In the genomic region with DNA sequence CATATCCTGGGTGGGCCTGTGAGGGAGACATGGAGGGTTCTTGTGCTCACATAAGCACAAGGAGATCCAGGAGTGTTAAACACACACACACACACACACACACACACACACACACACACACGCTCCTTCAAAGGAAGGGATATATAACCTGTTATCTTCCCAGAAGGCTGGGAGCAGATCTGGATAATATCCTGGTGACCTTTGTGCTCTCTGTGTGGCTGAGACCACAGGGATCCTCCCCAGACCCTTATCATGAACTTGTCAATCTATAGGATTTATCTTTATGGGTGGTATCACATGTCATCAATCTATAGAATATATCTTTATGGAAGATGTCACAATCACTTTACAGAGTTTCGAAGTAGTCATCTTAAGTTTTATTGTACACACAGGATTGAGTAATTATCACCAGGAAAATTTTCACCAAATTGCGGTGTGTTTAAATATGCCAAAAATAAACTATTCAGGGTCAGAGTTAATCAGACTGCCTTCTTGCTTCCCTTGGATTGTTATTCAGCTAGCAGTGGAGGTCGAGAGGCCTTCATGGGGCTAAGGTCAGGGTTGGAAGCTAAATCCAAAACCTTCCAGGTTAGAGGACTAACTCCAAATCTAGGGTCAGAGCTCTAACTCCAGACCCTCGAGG, we compare ENCODE assay signal across 25 mouse cellular contexts. TPM values are rescaled to one million over a fixed set of nuclear protein-coding genes. Genes with fewer than 3 reads are reported as not detected.
DNase-seq lines count a peak whose midpoint lies in the region; ATAC-seq and TF ChIP-seq lines count a peak whose summit lies in the region.
"Had no signal": no experiment of that assay in that cellular context is flagged by ENCODE, and none has a peak within 500 bp of the region (broad histone marks: within the 10 kb centered on the region; RNA-seq: fewer than 3 reads in every experiment).

No protein-coding gene starts in this region.

- no peak for DNase-seq in stomach, postnatal 0 days (ENCODE audit: low spot score)
- DNase-seq in lung, adult 18-20 months = no peak
- DNase-seq in midbrain, embryonic 11.5 days (ENCODE audit: low spot score, missing footprints) = no peak
- no peak for DNase-seq in Muller cell, postnatal 12 days (ENCODE audit: inconsistent ontology term)
- DNase-seq: adrenal gland, adult 8-10 months; adrenal gland, postnatal 14 days; adrenal gland, postnatal 36 days; cerebellum, adult 18-20 months; cerebellum, adult 8-10 months; cerebellum, adult 9-11 months; cerebellum, postnatal 14 days; cerebellum, postnatal 36 days; embryo, embryonic 11 days had no signal

- H3K27ac ChIP-seq in stomach, embryonic 16.5 days (ENCODE audit: low read length) = 0 out of 2 replicates have a peak overlapping the region, but pooled peaks have one; percentile 2
- H3K27ac ChIP-seq in stomach, postnatal 0 days (replicated peaks) = no peak overlapping the region
- H3K27ac ChIP-seq in intestine, embryonic 15.5 days = peak overlapping the region; percentile 59
- H3K27ac ChIP-seq in intestine, postnatal 0 days (ENCODE audit: low read depth, low read length) = no peak overlapping the region
- no peak overlapping the region for H3K27ac ChIP-seq in midbrain, embryonic 11.5 days (ENCODE audit: low read depth, low read length)
- H3K27ac ChIP-seq: embryonic facial prominence, embryonic 13.5 days; embryonic facial prominence, embryonic 15.5 days; forebrain, embryonic 10.5 days; forebrain, embryonic 12.5 days had no signal

- ATAC-seq in stomach, embryonic 16.5 days (ENCODE audit: insufficient read depth, low FRiP score) = no peak
- ATAC-seq in stomach, postnatal 0 days (ENCODE audit: low FRiP score, low TSS enrichment) = no peak
- peak; percentile 90 for ATAC-seq in intestine, embryonic 15.5 days
- peak; percentile 74 for ATAC-seq in intestine, postnatal 0 days
- ATAC-seq in midbrain, embryonic 11.5 days (ENCODE audit: low FRiP score) = no peak
- ATAC-seq: activated CD4-positive, CD25-positive, alpha-beta regulatory T cell, adult 4 months; forebrain, embryonic 14.5 days; forebrain, embryonic 16.5 days; Patski had no signal

- H3K4me2 ChIP-seq in stomach, embryonic 16.5 days (ENCODE audit: low read depth, low read length) = no peak overlapping the region
- no peak overlapping the region for H3K4me2 ChIP-seq in stomach, postnatal 0 days (replicated peaks; ENCODE audit: low read depth)
- H3K4me2 ChIP-seq in intestine, embryonic 15.5 days (replicated peaks) = no peak overlapping the region
- H3K4me2 ChIP-seq in intestine, postnatal 0 days (replicated peaks; ENCODE audit: low read depth) = no peak overlapping the region
- H3K4me2 ChIP-seq in midbrain, embryonic 11.5 days = no peak overlapping the region
- H3K4me2 ChIP-seq: embryonic facial prominence, embryonic 13.5 days; embryonic facial prominence, embryonic 15.5 days; forebrain, embryonic 12.5 days had no signal

- no peak for TF ChIP-seq CTCF in stomach, postnatal 0 days (IDR thresholded peaks at IDR 0.05; ENCODE audit: low read depth)
- no peak for TF ChIP-seq CTCF in intestine, postnatal 0 days (IDR thresholded peaks at IDR 0.05; ENCODE audit: low read depth)

- peaks cover 13% of the 10 kb centered on the region for H3K36me3 ChIP-seq in stomach, embryonic 16.5 days (ENCODE audit: control insufficient read depth, insufficient read depth, low read length)
- 0 out of 2 replicates have a peak, but pooled peaks cover 4% of the 10 kb centered on the region for H3K36me3 ChIP-seq in stomach, postnatal 0 days (ENCODE audit: control insufficient read depth, insufficient read depth, low read length)
- peaks cover 7% of the 10 kb centered on the region for H3K36me3 ChIP-seq in intestine, embryonic 15.5 days
- peaks cover 72% of the 10 kb centered on the region for H3K36me3 ChIP-seq in intestine, postnatal 0 days (ENCODE audit: control insufficient read depth, insufficient read depth)
- no peaks in the 10 kb centered on the region for H3K36me3 ChIP-seq in midbrain, embryonic 11.5 days (ENCODE audit: control insufficient read depth, insufficient read depth, low read length)
- H3K36me3 ChIP-seq: forebrain, embryonic 10.5 days; forebrain, embryonic 12.5 days had no signal

- 75% methylated on average over 5 of the region's 5 CpGs for WGBS in stomach, embryonic 16.5 days
- WGBS in stomach, postnatal 0 days = 70% methylated on average over 5 of the region's 5 CpGs
- 47% methylated on average over 5 of the region's 5 CpGs for WGBS in intestine, embryonic 15.5 days
- 36% methylated on average over 5 of the region's 5 CpGs for WGBS in intestine, postnatal 0 days
- 85% methylated on average over 5 of the region's 5 CpGs for WGBS in midbrain, embryonic 11.5 days

- no peak for TF ChIP-seq EP300 in stomach, postnatal 0 days (optimal IDR thresholded peaks at IDR 0.05)

- no peak overlapping the region for H3K4me3 ChIP-seq in stomach, embryonic 16.5 days (replicated peaks; ENCODE audit: low read length)
- no peak overlapping the region for H3K4me3 ChIP-seq in stomach, postnatal 0 days (ENCODE audit: low read depth, low read length)
- H3K4me3 ChIP-seq in intestine, embryonic 15.5 days (replicated peaks) = no peak overlapping the region
- H3K4me3 ChIP-seq in intestine, postnatal 0 days (ENCODE audit: low read depth, low read length) = no peak overlapping the region
- no peak overlapping the region for H3K4me3 ChIP-seq in midbrain, embryonic 11.5 days (ENCODE audit: low read depth, low read length)
- H3K4me3 ChIP-seq: embryonic facial prominence, embryonic 13.5 days; embryonic facial prominence, embryonic 15.5 days; erythroblast, embryonic 14.5 days; forebrain, embryonic 10.5 days; forebrain, embryonic 12.5 days had no signal

- no peak overlapping the region for H3K9ac ChIP-seq in stomach, embryonic 16.5 days (ENCODE audit: low read length)
- H3K9ac ChIP-seq in stomach, postnatal 0 days (ENCODE audit: low read length) = no peak overlapping the region
- H3K9ac ChIP-seq in intestine, embryonic 15.5 days = no peak overlapping the region
- H3K9ac ChIP-seq in intestine, postnatal 0 days (ENCODE audit: low read depth, low read length) = no peak overlapping the region
- no peak overlapping the region for H3K9ac ChIP-seq in midbrain, embryonic 11.5 days (ENCODE audit: low read length)
- H3K9ac ChIP-seq: embryonic facial prominence, embryonic 13.5 days; embryonic facial prominence, embryonic 15.5 days; forebrain, embryonic 12.5 days had no signal

- H3K4me1 ChIP-seq in stomach, embryonic 16.5 days (ENCODE audit: control insufficient read depth, insufficient read depth, low read length) = no peaks in the 10 kb centered on the region
- H3K4me1 ChIP-seq in stomach, postnatal 0 days (replicated peaks; ENCODE audit: control insufficient read depth, insufficient read depth) = no peaks in the 10 kb centered on the region
- no peaks in the 10 kb centered on the region for H3K4me1 ChIP-seq in intestine, embryonic 15.5 days (replicated peaks)
- peaks cover 2% of the 10 kb centered on the region; the same call in 1 of the 2 replicates for H3K4me1 ChIP-seq in intestine, postnatal 0 days (replicated peaks; ENCODE audit: control insufficient read depth, insufficient read depth, low read length)
- no peaks in the 10 kb centered on the region for H3K4me1 ChIP-seq in midbrain, embryonic 11.5 days (ENCODE audit: control insufficient read depth, insufficient read depth, low read length)
- H3K4me1 ChIP-seq: embryonic facial prominence, embryonic 13.5 days; embryonic facial prominence, embryonic 15.5 days; forebrain, embryonic 10.5 days; forebrain, embryonic 12.5 days had no signal

- no peaks in the 10 kb centered on the region for H3K9me3 ChIP-seq in stomach, embryonic 16.5 days (replicated peaks; ENCODE audit: control insufficient read depth, low read length)
- H3K9me3 ChIP-seq in stomach, postnatal 0 days (ENCODE audit: control insufficient read depth, low read length) = no peaks in the 10 kb centered on the region
- H3K9me3 ChIP-seq in intestine, embryonic 15.5 days = no peaks in the 10 kb centered on the region
- no peaks in the 10 kb centered on the region for H3K9me3 ChIP-seq in intestine, postnatal 0 days (ENCODE audit: control insufficient read depth)
- no peaks in the 10 kb centered on the region for H3K9me3 ChIP-seq in midbrain, embryonic 11.5 days (ENCODE audit: control insufficient read depth, low read length)
- H3K9me3 ChIP-seq: embryonic facial prominence, embryonic 15.5 days; forebrain, embryonic 10.5 days; forebrain, embryonic 12.5 days had no signal

- H3K27me3 ChIP-seq in stomach, embryonic 16.5 days (ENCODE audit: control insufficient read depth, insufficient read depth, low read length) = no peaks in the 10 kb centered on the region
- H3K27me3 ChIP-seq in stomach, postnatal 0 days (ENCODE audit: control insufficient read depth, insufficient read depth, low read length) = no peaks in the 10 kb centered on the region
- H3K27me3 ChIP-seq in intestine, embryonic 15.5 days (replicated peaks) = no peaks in the 10 kb centered on the region
- no peaks in the 10 kb centered on the region for H3K27me3 ChIP-seq in intestine, postnatal 0 days (replicated peaks; ENCODE audit: control insufficient read depth, insufficient read depth, low read length)
- no peaks in the 10 kb centered on the region for H3K27me3 ChIP-seq in midbrain, embryonic 11.5 days (ENCODE audit: control insufficient read depth, insufficient read depth, low read length)
- H3K27me3 ChIP-seq: embryonic facial prominence, embryonic 13.5 days; embryonic facial prominence, embryonic 15.5 days; forebrain, embryonic 12.5 days; Patski had no signal

RNA-seq across cellular contexts. Expression of a gene that starts 19.8 kb away (rescaled TPM):
- 20.0 and 20.4 TPM in 2 replicates for polyA plus RNA-seq in stomach, embryonic 16.5 days (2015; fragmentation: Nextera tagmentation; extraction: Ambion mirVana)
- polyA plus RNA-seq in stomach, postnatal 0 days (2015; fragmentation: Nextera tagmentation; extraction: Ambion mirVana) = 11.6 and 14.0 TPM in 2 replicates
- polyA plus RNA-seq in intestine, embryonic 15.5 days (2015; fragmentation: Nextera tagmentation; extraction: Ambion mirVana) = 31.2 and 31.7 TPM in 2 replicates
- polyA plus RNA-seq in intestine, postnatal 0 days (2015; fragmentation: Nextera tagmentation; extraction: Ambion mirVana) = 16.1 and 16.7 TPM in 2 replicates
- polyA plus RNA-seq in midbrain, embryonic 11.5 days (2014; fragmentation: Nextera tagmentation; extraction: Ambion mirVana) = 42.4 and 46.3 TPM in 2 replicates

RNA-seq across cellular contexts. Expression of a gene that starts 40.4 kb away (rescaled TPM):
- 146 and 153 TPM in 2 replicates for polyA plus RNA-seq in stomach, embryonic 16.5 days (2015; fragmentation: Nextera tagmentation; extraction: Ambion mirVana)
- polyA plus RNA-seq in stomach, postnatal 0 days (2015; fragmentation: Nextera tagmentation; extraction: Ambion mirVana) = 111 and 114 TPM in 2 replicates
- 345 and 376 TPM in 2 replicates for polyA plus RNA-seq in intestine, embryonic 15.5 days (2015; fragmentation: Nextera tagmentation; extraction: Ambion mirVana)
- polyA plus RNA-seq in intestine, postnatal 0 days (2015; fragmentation: Nextera tagmentation; extraction: Ambion mirVana) = 541 and 578 TPM in 2 replicates
- polyA plus RNA-seq in midbrain, embryonic 11.5 days (2014; fragmentation: Nextera tagmentation; extraction: Ambion mirVana) = 5.4 and 7.0 TPM in 2 replicates
- polyA plus RNA-seq: erythroblast, embryonic 14.5 days had no signal

Comparison
In these comparisons a context has a peak if more than half of its experiments do, and no peak if none do; other contexts are left out.
1. H3K27ac ChIP-seq: peak in stomach, embryonic 16.5 days (single experiment) and intestine, embryonic 15.5 days (single experiment); none in stomach, postnatal 0 days (single experiment), intestine, postnatal 0 days (single experiment) and midbrain, embryonic 11.5 days (single experiment).
2. ATAC-seq: peak in intestine, embryonic 15.5 days (single experiment) and intestine, postnatal 0 days (single experiment); none in stomach, embryonic 16.5 days (single experiment), stomach, postnatal 0 days (single experiment) and midbrain, embryonic 11.5 days (single experiment).
3. RNA of a gene that starts 40.4 kb away (polyA plus RNA-seq): 541 to 578 TPM in intestine, postnatal 0 days, 345 to 376 TPM in intestine, embryonic 15.5 days, 146 to 153 TPM in stomach, embryonic 16.5 days and 111 to 114 TPM in stomach, postnatal 0 days; 5.4 to 7.0 TPM in midbrain, embryonic 11.5 days; every median in the first group is over 10 times any median in the second.